Mouse (Mus musculus): ENCODE measurements around the gene Krtap1-4.

- TF ChIP-seq CTCF (IDR thresholded peaks at IDR 0.05; ENCODE audit: low read depth): no peak
- TF ChIP-seq EP300 (IDR thresholded peaks at IDR 0.05; ENCODE audit: low read depth): no peak
Observed at GRCm38 (mm10) chr11:99585096-99585495, 1.6 kb upstream of the Krtap1-4 start.
